Mouse (Mus musculus) kidney, postnatal 14 days (tissue): ENCODE measurements around the gene Rab14.

ENCODE experiments used
- DNase-seq: peaks from one replicate; pipeline ENCODE4 v3.0.0; 2022; ENCODE audit warnings: mixed read lengths

The Rab14 gene

DNA sequence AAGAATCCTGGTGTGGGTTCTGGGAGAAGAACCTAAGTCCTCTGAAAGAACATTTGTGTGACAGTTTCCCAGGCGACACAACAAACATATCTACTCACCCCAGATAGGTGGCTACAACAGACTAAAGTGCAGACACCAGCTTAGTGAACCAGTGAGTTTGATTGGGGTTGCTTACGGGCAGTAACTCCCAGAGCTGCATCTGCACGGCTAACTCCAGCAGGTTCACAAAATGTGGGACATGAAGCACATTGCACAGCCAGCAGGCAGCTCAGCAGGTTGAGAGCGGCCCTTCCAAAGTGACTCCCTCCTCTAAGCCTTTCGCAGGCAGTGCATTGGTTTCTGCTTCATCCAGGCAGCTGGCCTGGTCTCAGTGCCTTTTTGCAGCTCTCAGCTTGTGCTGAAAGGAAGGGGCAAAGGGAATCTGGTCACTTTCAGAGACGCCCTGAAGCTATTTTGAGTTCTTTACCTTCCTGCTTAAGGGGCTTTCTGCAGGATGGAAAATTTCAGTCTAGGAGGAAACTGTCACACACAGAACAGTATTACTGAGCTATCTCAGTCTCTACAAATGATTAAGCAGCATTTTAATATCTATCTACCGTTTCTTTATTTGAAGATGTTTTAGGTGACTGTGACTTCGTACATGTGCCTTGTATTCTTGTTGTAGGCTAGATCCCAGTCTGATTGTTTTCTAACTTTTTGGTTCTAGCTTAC, 46.9 kb downstream of the Rab14 start:
- no peak for DNase-seq

DNA sequence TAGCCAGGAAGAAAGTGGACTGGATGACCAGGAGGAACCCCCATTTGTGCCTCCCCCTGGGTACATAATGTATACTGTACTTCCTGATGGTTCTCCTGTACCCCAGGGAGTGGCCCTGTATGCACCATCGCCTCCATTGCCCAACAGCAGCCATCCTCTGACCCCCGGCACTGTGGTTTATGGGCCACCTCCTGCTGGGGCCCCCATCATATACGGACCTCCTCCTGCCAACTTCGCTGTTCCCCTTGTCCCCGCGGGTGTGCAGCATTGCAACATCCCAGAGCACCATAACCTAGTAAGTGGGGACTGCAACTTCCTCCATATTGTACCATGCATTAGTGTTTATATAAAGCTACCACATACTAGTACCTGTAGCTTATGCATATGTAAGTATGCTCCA, 47.7 kb downstream of the Rab14 start:
- DNase-seq, result no peak

DNA sequence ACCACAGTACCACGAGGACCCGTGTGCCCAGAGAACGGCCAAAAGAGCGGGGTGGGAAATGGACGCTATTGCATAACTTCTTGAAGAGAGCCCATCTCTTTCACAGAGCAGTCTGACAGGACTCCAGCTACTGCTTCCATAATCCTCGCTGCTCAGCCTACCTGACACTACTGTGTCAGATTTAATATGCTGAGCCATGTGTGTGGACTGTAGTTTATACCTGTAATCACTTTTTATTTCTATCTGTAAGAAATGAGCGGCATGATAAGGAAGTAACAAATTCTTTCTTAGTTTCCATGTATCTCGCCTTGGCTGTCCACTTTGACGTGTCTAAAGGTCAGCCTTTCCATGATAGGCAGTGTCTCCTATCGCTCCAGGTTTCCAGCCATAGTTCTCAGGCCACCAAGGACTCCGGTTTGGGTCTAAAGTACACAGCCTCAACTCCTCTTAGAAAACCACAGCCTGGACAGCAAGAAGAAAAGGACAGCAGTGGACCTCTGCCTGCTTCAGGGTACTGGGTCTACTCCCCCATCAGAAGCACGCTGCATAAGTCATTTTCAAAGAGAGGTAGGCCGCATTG, 49.5 kb downstream of the Rab14 start:
- DNase-seq, result no peak

GRCm38 (mm10) chr2:35148806-35149205, 52.1 kb downstream of the Rab14 start:
- DNase-seq, result no peak

DNA sequence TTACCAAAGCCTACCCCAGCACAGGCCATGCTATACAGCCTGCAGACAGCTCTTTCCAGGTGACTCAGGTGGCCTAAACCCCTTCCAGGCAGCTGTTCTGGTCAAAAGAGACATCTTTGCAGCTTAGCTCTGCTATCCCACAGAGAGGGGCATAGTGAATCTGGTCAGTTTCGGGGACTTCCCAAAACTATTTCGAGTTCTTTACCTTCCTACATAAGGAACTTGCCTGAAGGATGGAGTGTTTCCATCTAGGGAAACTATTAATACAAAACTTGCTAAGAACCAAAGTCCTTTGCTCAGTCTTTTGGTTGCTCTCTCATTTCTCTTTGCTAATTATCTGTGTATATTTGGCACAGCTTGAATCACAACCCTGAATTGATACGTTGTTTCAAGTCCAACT, 59.2 kb downstream of the Rab14 start:
- no peak for DNase-seq

DNA sequence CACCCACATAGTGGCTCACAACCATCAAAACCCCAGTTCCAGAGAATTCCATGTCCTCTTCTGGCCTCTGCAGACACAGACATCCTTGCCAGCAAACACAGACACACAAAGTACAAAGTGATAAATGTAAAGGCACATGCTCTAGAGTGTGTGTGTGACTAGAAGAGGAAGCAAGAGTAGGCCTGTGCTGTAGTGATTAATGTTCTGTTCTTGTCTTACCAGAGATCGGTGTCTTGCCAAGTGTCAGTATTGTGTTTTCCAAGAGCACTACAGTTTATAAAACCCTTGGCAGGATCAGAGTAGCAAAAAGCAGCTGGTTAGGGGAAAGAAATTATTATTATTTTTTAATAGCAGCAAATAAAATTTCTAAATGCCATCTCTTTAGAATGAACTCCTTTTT, 62.3 kb downstream of the Rab14 start:
- DNase-seq, result no peak

- no peak for DNase-seq
Measured at GRCm38 (mm10) chr2:35133891-35134290, 67.0 kb downstream of the Rab14 start.

DNA sequence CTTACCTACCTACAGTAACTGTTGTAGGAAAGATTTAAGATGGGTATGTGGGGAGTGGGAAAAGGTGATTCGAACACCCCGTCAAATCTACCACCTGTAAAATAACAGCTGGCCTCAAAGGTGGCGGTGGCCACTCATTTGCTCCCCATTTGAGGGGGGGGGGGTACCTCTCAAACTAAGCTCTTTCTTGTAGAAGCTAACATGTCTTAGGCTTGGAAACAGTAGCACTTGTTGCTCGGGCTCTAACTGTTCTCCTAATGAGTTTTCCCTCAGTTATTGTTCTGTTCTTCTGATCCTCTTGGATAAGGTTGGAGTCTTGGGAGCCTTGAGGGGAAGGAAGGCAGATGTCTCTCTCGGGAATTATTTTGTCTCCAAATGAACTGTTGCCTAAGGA, 68.3 kb downstream of the Rab14 start:
- DNase-seq, result no peak

- DNase-seq, result peak; percentile 98
Measured at GRCm38 (mm10) chr2:35131991-35132661, 68.8 kb downstream of the Rab14 start.

DNA sequence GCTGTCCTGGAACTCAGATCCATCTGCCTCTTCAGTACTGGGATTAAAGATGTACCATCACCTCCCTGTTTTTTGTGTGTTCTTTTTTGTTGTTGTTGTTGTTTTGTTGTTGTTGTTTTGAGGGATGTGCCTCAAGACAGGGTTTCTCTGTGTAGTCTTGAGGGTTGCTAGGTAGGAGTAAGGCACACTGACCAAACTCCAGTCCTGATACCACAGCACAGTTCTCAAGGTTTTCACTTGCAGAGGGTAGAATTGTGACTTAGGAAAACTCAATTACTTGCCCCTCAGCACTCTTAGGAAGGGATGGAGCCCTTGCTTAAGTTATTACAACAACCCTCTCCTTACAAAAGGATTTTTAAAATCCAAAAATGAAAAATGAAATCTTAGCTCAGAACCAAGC, 69.4 kb downstream of the Rab14 start:
- DNase-seq, result no peak
